Mouse (Mus musculus) T-helper 2 cell (primary cell): ENCODE data around the gene Trpv5.

Source experiments
- in situ Hi-C: fragments of 300-600 bp; cut with MboI, MseI; formaldehyde crosslinking; loops from one replicate; pipeline ENCODE4 v1.15.1; 2025; ENCODE audit warnings: high pct_unique_total_duplicates

Trpv5 gene

GRCm38 (mm10) chr6:41680669-41681068 lies at the start of gene Trpv5:
Gene Trpv5, minus strand, starts transcription at chr6:41680769.
- in situ Hi-C loops, result no loop called here

GRCm38 (mm10) chr6:41727989-41728609 lies 47.5 kb upstream of the Trpv5 start:
- in situ Hi-C loops, result no loop called here

GRCm38 (mm10) chr6:41721430-41721829 lies 40.9 kb upstream of the Trpv5 start:
- in situ Hi-C loops, result no loop called here

GRCm38 (mm10) chr6:41710281-41710680 lies 29.7 kb upstream of the Trpv5 start:
- in situ Hi-C loops, result no loop called here

- in situ Hi-C loops, result no loop called here
Observed at GRCm38 (mm10) chr6:41706275-41706674, 25.7 kb upstream of the Trpv5 start.

GRCm38 (mm10) chr6:41704123-41704522 lies 23.6 kb upstream of the Trpv5 start, which contains the start of gene Kel:
Gene Kel, minus strand, starts transcription at chr6:41704339.
- in situ Hi-C loops, result no loop called here

- in situ Hi-C loops, result no loop called here
Observed at GRCm38 (mm10) chr6:41702928-41703327, 22.4 kb upstream of the Trpv5 start.

GRCm38 (mm10) chr6:41701245-41701644 lies 20.7 kb upstream of the Trpv5 start:
- in situ Hi-C loops, result no loop called here

- in situ Hi-C loops, result no loop called here
Observed at GRCm38 (mm10) chr6:41694407-41694806, 13.8 kb upstream of the Trpv5 start.

- in situ Hi-C loops, result no loop called here
Observed at GRCm38 (mm10) chr6:41692200-41692599, 11.6 kb upstream of the Trpv5 start.

GRCm38 (mm10) chr6:41685596-41685995 lies 5.0 kb upstream of the Trpv5 start:
- in situ Hi-C loops, result no loop called here

GRCm38 (mm10) chr6:41684911-41685310 lies 4.3 kb upstream of the Trpv5 start:
- in situ Hi-C loops, result no loop called here

GRCm38 (mm10) chr6:41684131-41684530 lies 3.6 kb upstream of the Trpv5 start, which contains the start of gene Llcfc1:
Gene Llcfc1, plus strand, starts transcription at chr6:41684431.
- in situ Hi-C loops, result no loop called here

GRCm38 (mm10) chr6:41681656-41682055 lies 1.1 kb upstream of the Trpv5 start:
- in situ Hi-C loops, result no loop called here

GRCm38 (mm10) chr6:41676530-41676929 lies 4.0 kb downstream of the Trpv5 start:
- in situ Hi-C loops, result loop anchor here (10.0 kb wide), 1 partner anchor 1322 kb away; no protein-coding TSS in a partner anchor

- in situ Hi-C loops, result no loop called here
Observed at GRCm38 (mm10) chr6:41662320-41662719, 18.2 kb downstream of the Trpv5 start.

- in situ Hi-C loops, result no loop called here
Observed at GRCm38 (mm10) chr6:41658487-41658886, 22.1 kb downstream of the Trpv5 start.

GRCm38 (mm10) chr6:41654648-41655047 lies 25.9 kb downstream of the Trpv5 start:
- in situ Hi-C loops, result no loop called here

GRCm38 (mm10) chr6:41653173-41653572 lies 27.4 kb downstream of the Trpv5 start:
- in situ Hi-C loops, result no loop called here

GRCm38 (mm10) chr6:41646672-41647071 lies 33.9 kb downstream of the Trpv5 start:
- in situ Hi-C loops, result no loop called here

- in situ Hi-C loops, result no loop called here
Observed at GRCm38 (mm10) chr6:41646220-41646619, 34.3 kb downstream of the Trpv5 start.

GRCm38 (mm10) chr6:41643227-41643626 lies 37.3 kb downstream of the Trpv5 start:
- in situ Hi-C loops, result no loop called here

- in situ Hi-C loops, result no loop called here
Observed at GRCm38 (mm10) chr6:41642765-41643164, 37.8 kb downstream of the Trpv5 start.
